Mouse (Mus musculus) lung, embryonic 14.5 days (tissue): ENCODE measurements around the gene Spp2. TPM values are rescaled to one million over a fixed set of nuclear protein-coding genes. Genes with fewer than 3 reads are reported as not detected.
A peak's percentile ranks its signal among the peaks of the same experiment; 100 is the strongest.

Experiments
- ATAC-seq: fragments of 200-750 bp; cut with Nextera tagmentation; 2 replicates; pipeline ENCODE4 v1.8.0; 2017; ENCODE audit warnings: mild to moderate bottlenecking, moderate TSS enrichment, moderate library complexity; ENCODE audit not compliant: insufficient read depth
- DNase-seq: peaks from one replicate; pipeline ENCODE4 v3.0.0-alpha.2; 2015
- H3K27ac ChIP-seq: fragments of 300-500 bp; sonication (generic); 2 replicates; pipeline ENCODE4 v1.5.1; 2014; ENCODE audit warnings: low read depth, mild to moderate bottlenecking, moderate library complexity
- H3K27me3 ChIP-seq: fragments of 300-500 bp; sonication (generic); 2 replicates; pipeline ENCODE4 v1.6.1; 2014; ENCODE audit warnings: low read length, control low read depth; ENCODE audit not compliant: insufficient read depth
- H3K36me3 ChIP-seq: fragments of 300-500 bp; sonication (generic); 2 replicates; pipeline ENCODE4 v1.6.1; 2014; ENCODE audit warnings: control low read depth; ENCODE audit not compliant: insufficient read depth
- H3K4me1 ChIP-seq: fragments of 300-500 bp; sonication (generic); 2 replicates; pipeline ENCODE4 v1.6.1; 2014; ENCODE audit warnings: antibody characterized with exemption, control low read depth; ENCODE audit not compliant: insufficient read depth
- H3K4me2 ChIP-seq: fragments of 300-500 bp; sonication (generic); 2 replicates; pipeline ENCODE4 v1.6.1; 2014; ENCODE audit warnings: mild to moderate bottlenecking
- H3K4me3 ChIP-seq: fragments of 300-500 bp; sonication (generic); 2 replicates; pipeline ENCODE4 v1.5.1; 2014; ENCODE audit warnings: low read depth, low read length
- H3K9ac ChIP-seq: fragments of 300-500 bp; sonication (generic); 2 replicates; pipeline ENCODE4 v1.6.1; 2014
- H3K9me3 ChIP-seq: fragments of 300-500 bp; sonication (generic); 2 replicates; pipeline ENCODE4 v1.6.1; 2016; ENCODE audit warnings: low read depth, low read length, control low read depth
- CTCF ChIP-seq: IDR thresholded peaks from 2 replicates; pipeline ENCODE4 v1.5.1; 2016; ENCODE audit warnings: antibody characterized with exemption, low read depth
- WGBS: fragments of 180-500 bp; shearing (Covaris S2); extraction: QIAGEN DNeasy Blood & Tissue Kit; methylation state at CpG from one replicate; pipeline ENCODE4 v1.1.7; 2014; 5-methylcytosine and 5-hydroxymethylcytosine counted together
- polyA plus RNA-seq: library from polyadenylated mRNA; unstranded; fragments of >200 nt; fragmentation: Nextera tagmentation; extraction: Ambion mirVana; gene quantifications from 2 replicates; pipeline ENCODE4 v1.2.1, GENCODE M21; 2014

The Spp2 gene
- polyA plus RNA-seq, 1 experiment from 2014 or later: 0.37 TPM

- H3K9ac ChIP-seq: no peak overlapping the region
- H3K4me1 ChIP-seq: no peaks in the 10 kb centered on the region
- WGBS: 60% methylated on average over 6 of the region's 6 CpGs
- no peak overlapping the region for H3K4me3 ChIP-seq
- H3K36me3 ChIP-seq: no peaks in the 10 kb centered on the region
- DNase-seq (no peak), ATAC-seq (no peak)
- H3K4me2 ChIP-seq: no peak overlapping the region
- no peaks in the 10 kb centered on the region for H3K27me3 ChIP-seq
- H3K27ac ChIP-seq: no peak overlapping the region
- no peak for TF ChIP-seq CTCF
- no peaks in the 10 kb centered on the region for H3K9me3 ChIP-seq
Observed at GRCm38 (mm10) chr1:88433096-88433883, 26.5 kb downstream of the Spp2 start.

- no peak overlapping the region for H3K27ac ChIP-seq
- H3K9me3 ChIP-seq: no peaks in the 10 kb centered on the region
- WGBS: 57% methylated on average over 4 of the region's 4 CpGs
- H3K4me3 ChIP-seq: no peak overlapping the region
- no peak overlapping the region for H3K9ac ChIP-seq
- H3K4me2 ChIP-seq: no peak overlapping the region
- ATAC-seq (no peak), DNase-seq (no peak)
- no peaks in the 10 kb centered on the region for H3K27me3 ChIP-seq
- no peaks in the 10 kb centered on the region for H3K4me1 ChIP-seq
- no peaks in the 10 kb centered on the region for H3K36me3 ChIP-seq
- peak; percentile 48 for TF ChIP-seq CTCF
Observed at GRCm38 (mm10) chr1:88434057-88434456, 27.3 kb downstream of the Spp2 start.

GRCm38 (mm10) chr1:88437206-88438126, 30.7 kb downstream of the Spp2 start:
- peak; percentile 86 for ATAC-seq
- 48% methylated on average over 9 of the region's 9 CpGs for WGBS
- no peaks in the 10 kb centered on the region for H3K27me3 ChIP-seq
- peak overlapping the region; percentile 90 for H3K27ac ChIP-seq
- H3K9ac ChIP-seq: no peak overlapping the region
- H3K4me2 ChIP-seq: no peak overlapping the region
- no peaks in the 10 kb centered on the region for H3K9me3 ChIP-seq
- TF ChIP-seq CTCF: no peak
- H3K4me3 ChIP-seq: no peak overlapping the region
- H3K36me3 ChIP-seq: no peaks in the 10 kb centered on the region
- peak; percentile 65 for DNase-seq
- no peaks in the 10 kb centered on the region for H3K4me1 ChIP-seq

- Histone ChIP-seq H3K9ac (no peak overlapping the region), H3K27me3 (no peaks in the 10 kb centered on the region), H3K36me3 (no peaks in the 10 kb centered on the region), H3K4me3 (no peak overlapping the region), H3K27ac (peak overlapping the region; percentile 50; the same call in 1 of the 2 replicates), H3K9me3 (no peaks in the 10 kb centered on the region), H3K4me1 (no peaks in the 10 kb centered on the region), H3K4me2 (no peak overlapping the region)
- TF ChIP-seq CTCF: no peak
- WGBS: 39% methylated on average over 4 of the region's 4 CpGs
- ATAC-seq: no peak
- peak; percentile 31 for DNase-seq
Observed at GRCm38 (mm10) chr1:88443383-88443782, 36.6 kb downstream of the Spp2 start.

- H3K27me3 ChIP-seq: no peaks in the 10 kb centered on the region
- ATAC-seq (no peak), DNase-seq (peak; percentile 48)
- no peaks in the 10 kb centered on the region for H3K4me1 ChIP-seq
- no peak overlapping the region for H3K4me2 ChIP-seq
- H3K9me3 ChIP-seq: no peaks in the 10 kb centered on the region
- WGBS: 74% methylated on average over 4 of the region's 4 CpGs
- no peak overlapping the region for H3K27ac ChIP-seq
- no peaks in the 10 kb centered on the region for H3K36me3 ChIP-seq
- no peak overlapping the region for H3K9ac ChIP-seq
- H3K4me3 ChIP-seq: no peak overlapping the region
- TF ChIP-seq CTCF: peak; percentile 60
Observed at GRCm38 (mm10) chr1:88445400-88445799, 38.6 kb downstream of the Spp2 start.

GRCm38 (mm10) chr1:88446270-88447030, 39.7 kb downstream of the Spp2 start:
- no peak overlapping the region for H3K9ac ChIP-seq
- TF ChIP-seq CTCF: no peak
- no peak overlapping the region for H3K4me2 ChIP-seq
- no peaks in the 10 kb centered on the region for H3K9me3 ChIP-seq
- no peaks in the 10 kb centered on the region for H3K36me3 ChIP-seq
- 79% methylated on average over 16 of the region's 16 CpGs for WGBS
- no peak for ATAC-seq
- H3K4me3 ChIP-seq: no peak overlapping the region
- H3K27me3 ChIP-seq: no peaks in the 10 kb centered on the region
- H3K27ac ChIP-seq: no peak overlapping the region
- no peaks in the 10 kb centered on the region for H3K4me1 ChIP-seq
- DNase-seq: no peak
